17 mouse cellular contexts compared by ENCODE assay signal in the genomic region with DNA sequence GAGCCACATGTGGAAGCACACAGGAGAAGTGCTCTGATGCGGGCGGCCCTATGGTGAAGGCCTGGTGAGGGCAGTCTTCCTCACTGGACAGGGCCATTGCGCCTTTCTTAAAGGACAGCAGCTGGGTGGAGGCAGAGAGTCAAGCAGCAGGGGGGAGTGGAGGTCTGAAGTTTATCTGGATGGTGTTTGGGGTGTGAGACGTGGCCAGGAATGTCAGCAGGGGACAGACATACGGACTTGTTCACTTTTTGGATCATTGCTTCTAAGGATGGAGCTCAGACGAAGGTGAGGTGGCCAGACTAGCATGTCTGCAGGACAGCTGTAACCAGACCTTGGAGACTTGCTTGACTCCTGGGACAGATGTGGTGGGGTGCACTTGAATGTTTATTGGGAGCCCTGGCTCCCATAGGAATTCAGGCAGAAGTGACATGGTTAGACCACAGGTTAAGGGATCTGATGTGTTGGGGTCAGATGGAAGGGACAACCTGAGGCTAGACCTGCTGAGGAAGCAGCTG.
DNase-seq lines count a peak whose midpoint lies in the region; ATAC-seq and TF ChIP-seq lines count a peak whose summit lies in the region.
"Had no signal": no experiment of that assay in that cellular context is flagged by ENCODE, and none has a peak within 500 bp of the region (broad histone marks: within the 10 kb centered on the region; RNA-seq: fewer than 3 reads in every experiment).

No protein-coding gene starts in this region.

- H3K4me3 ChIP-seq in forebrain, embryonic 10.5 days = no peak overlapping the region
- no peak overlapping the region for H3K4me3 ChIP-seq in forebrain, embryonic 15.5 days
- H3K4me3 ChIP-seq in hindbrain, embryonic 10.5 days = no peak overlapping the region
- no peak overlapping the region for H3K4me3 ChIP-seq in hindbrain, embryonic 12.5 days
- H3K4me3 ChIP-seq in testis, adult 2 months (ENCODE audit: control insufficient read depth, low read depth, low read length) = no peak overlapping the region
- no peak overlapping the region for H3K4me3 ChIP-seq in midbrain, embryonic 11.5 days (ENCODE audit: low read depth, low read length)
- H3K4me3 ChIP-seq: embryonic facial prominence, embryonic 12.5 days; left cerebral cortex, adult 2 months had no signal

- DNase-seq in forebrain, embryonic 10.5 days (ENCODE audit: extremely low spot score, low spot score) = no peak
- DNase-seq in hindbrain, embryonic 10.5 days (ENCODE audit: low spot score) = no peak
- no peak for DNase-seq in testis, postnatal 10 days (ENCODE audit: low spot score)
- no peak for DNase-seq in midbrain, embryonic 11.5 days (ENCODE audit: low spot score, missing footprints)
- DNase-seq: adrenal gland, postnatal 10 days; cerebellum, adult 9-10 months; retina, postnatal 1 day; thymus, adult 18-20 months had no signal

- no peak for TF ChIP-seq POLR2A in testis, adult 2 months (IDR thresholded peaks at IDR 0.05; ENCODE audit: control insufficient read depth, low read depth, low read length)

- no peaks in the 10 kb centered on the region for H3K9me3 ChIP-seq in forebrain, embryonic 10.5 days
- H3K9me3 ChIP-seq in forebrain, embryonic 15.5 days = no peaks in the 10 kb centered on the region
- 0 out of 2 replicates have a peak, but pooled peaks cover under 1% of the 10 kb centered on the region for H3K9me3 ChIP-seq in hindbrain, embryonic 10.5 days
- H3K9me3 ChIP-seq in hindbrain, embryonic 12.5 days (replicated peaks) = no peaks in the 10 kb centered on the region
- H3K9me3 ChIP-seq in midbrain, embryonic 11.5 days (ENCODE audit: control insufficient read depth, low read length) = no peaks in the 10 kb centered on the region
- H3K9me3 ChIP-seq: embryonic facial prominence, embryonic 12.5 days had no signal

- WGBS in forebrain, embryonic 10.5 days = 90% methylated on average over 6 of the region's 6 CpGs
- 85% methylated on average over 6 of the region's 6 CpGs for whole genome bisulfite sequencing in forebrain, embryonic 15.5 days
- WGBS in hindbrain, embryonic 10.5 days = 80% methylated on average over 6 of the region's 6 CpGs
- WGBS in hindbrain, embryonic 12.5 days = 86% methylated on average over 6 of the region's 6 CpGs
- 81% methylated on average over 6 of the region's 6 CpGs for WGBS in midbrain, embryonic 11.5 days

- 0 out of 2 replicates have a peak, but pooled peaks cover 6% of the 10 kb centered on the region for H3K27me3 ChIP-seq in forebrain, embryonic 10.5 days (ENCODE audit: poor library complexity, severe bottlenecking)
- H3K27me3 ChIP-seq in forebrain, embryonic 15.5 days = no peaks in the 10 kb centered on the region
- H3K27me3 ChIP-seq in hindbrain, embryonic 10.5 days (ENCODE audit: insufficient read depth, poor library complexity, severe bottlenecking) = peaks cover 27% of the 10 kb centered on the region
- no peaks in the 10 kb centered on the region for H3K27me3 ChIP-seq in hindbrain, embryonic 12.5 days
- H3K27me3 ChIP-seq in testis, adult 2 months (ENCODE audit: control insufficient read depth, insufficient read depth, low read length) = no peaks in the 10 kb centered on the region
- H3K27me3 ChIP-seq in midbrain, embryonic 11.5 days (ENCODE audit: control insufficient read depth, insufficient read depth, low read length) = no peaks in the 10 kb centered on the region
- H3K27me3 ChIP-seq: embryonic facial prominence, embryonic 12.5 days had no signal

- H3K4me1 ChIP-seq in forebrain, embryonic 10.5 days = peaks cover 55% of the 10 kb centered on the region
- H3K4me1 ChIP-seq in forebrain, embryonic 15.5 days = peaks cover 36% of the 10 kb centered on the region
- H3K4me1 ChIP-seq in hindbrain, embryonic 10.5 days (replicated peaks) = peaks cover 57% of the 10 kb centered on the region
- H3K4me1 ChIP-seq in hindbrain, embryonic 12.5 days = peaks cover 33% of the 10 kb centered on the region
- peaks cover 14% of the 10 kb centered on the region for H3K4me1 ChIP-seq in testis, adult 2 months (ENCODE audit: control insufficient read depth, insufficient read depth, low read length)
- H3K4me1 ChIP-seq in midbrain, embryonic 11.5 days (ENCODE audit: control insufficient read depth, insufficient read depth, low read length) = peaks cover 20% of the 10 kb centered on the region

- H3K36me3 ChIP-seq in forebrain, embryonic 10.5 days (replicated peaks) = no peaks in the 10 kb centered on the region
- H3K36me3 ChIP-seq in forebrain, embryonic 15.5 days = no peaks in the 10 kb centered on the region
- H3K36me3 ChIP-seq in hindbrain, embryonic 10.5 days = no peaks in the 10 kb centered on the region
- no peaks in the 10 kb centered on the region for H3K36me3 ChIP-seq in hindbrain, embryonic 12.5 days
- H3K36me3 ChIP-seq in testis, adult 2 months (ENCODE audit: control insufficient read depth, insufficient read depth, low read length) = no peaks in the 10 kb centered on the region
- no peaks in the 10 kb centered on the region for H3K36me3 ChIP-seq in midbrain, embryonic 11.5 days (ENCODE audit: control insufficient read depth, insufficient read depth, low read length)
- H3K36me3 ChIP-seq: embryonic facial prominence, embryonic 12.5 days had no signal

- H3K4me2 ChIP-seq in forebrain, embryonic 15.5 days (replicated peaks) = no peak overlapping the region
- no peak overlapping the region for H3K4me2 ChIP-seq in hindbrain, embryonic 12.5 days (replicated peaks)
- H3K4me2 ChIP-seq in midbrain, embryonic 11.5 days = no peak overlapping the region
- H3K4me2 ChIP-seq: embryonic facial prominence, embryonic 12.5 days; liver, embryonic 11.5 days had no signal

- H3K27ac ChIP-seq in forebrain, embryonic 10.5 days = peak overlapping the region; percentile 59; the same call in 1 of the 2 replicates
- H3K27ac ChIP-seq in forebrain, embryonic 15.5 days (replicated peaks) = no peak overlapping the region
- peak overlapping the region; percentile 76; the same call in 1 of the 2 replicates for H3K27ac ChIP-seq in hindbrain, embryonic 10.5 days
- H3K27ac ChIP-seq in hindbrain, embryonic 12.5 days = no peak overlapping the region
- 0 out of 2 replicates have a peak overlapping the region, but pooled peaks have one; percentile 25 for H3K27ac ChIP-seq in testis, adult 2 months (ENCODE audit: control insufficient read depth, insufficient read depth, low read depth, low read length)
- H3K27ac ChIP-seq in midbrain, embryonic 11.5 days (ENCODE audit: low read depth, low read length) = no peak overlapping the region

- ATAC-seq in forebrain, embryonic 15.5 days (replicated peaks) = no peak
- no peak for ATAC-seq in hindbrain, embryonic 12.5 days (ENCODE audit: low FRiP score)
- ATAC-seq in granulocyte monocyte progenitor cell, adult 5-6 weeks (replicated peaks; ENCODE audit: poor library complexity, severe bottlenecking) = no peak
- no peak for ATAC-seq in midbrain, embryonic 11.5 days (ENCODE audit: low FRiP score)
- ATAC-seq: hindbrain, embryonic 16.5 days; Patski had no signal

- TF ChIP-seq CTCF in testis, adult 2 months (IDR thresholded peaks at IDR 0.05; ENCODE audit: control insufficient read depth, insufficient read depth, insufficient replicate concordance, low read depth, low read length) = no peak

- no peak overlapping the region for H3K9ac ChIP-seq in forebrain, embryonic 15.5 days (replicated peaks)
- H3K9ac ChIP-seq in hindbrain, embryonic 12.5 days = no peak overlapping the region
- no peak overlapping the region for H3K9ac ChIP-seq in midbrain, embryonic 11.5 days (ENCODE audit: low read length)
- H3K9ac ChIP-seq: embryonic facial prominence, embryonic 12.5 days had no signal

Comparison
In these comparisons a context has a peak if more than half of its experiments do, and no peak if none do; other contexts are left out.
1. H3K27ac ChIP-seq: peak in forebrain, embryonic 10.5 days (single experiment), hindbrain, embryonic 10.5 days (single experiment) and testis, adult 2 months (single experiment); none in forebrain, embryonic 15.5 days (single experiment), hindbrain, embryonic 12.5 days (single experiment) and midbrain, embryonic 11.5 days (single experiment).